Mouse (Mus musculus): Measurements from ENCODE around the gene Tas2r144. TPM values are rescaled to one million over a fixed set of nuclear protein-coding genes. Genes with fewer than 3 reads are reported as not detected.

Gene Tas2r144
- not detected in 2 replicates for polyA plus RNA-seq (2016; fragmentation: Nextera tagmentation; extraction: Ambion mirVana)

- no peak for DNase-seq (ENCODE audit: low spot score)
- no peak within 1 kb of the TSS for H3K4me3 ChIP-seq
- no peaks in the 10 kb centered on the region for H3K4me1 ChIP-seq
- no peak within 1 kb of the TSS for H3K27ac ChIP-seq
- no peaks in the 10 kb centered on the region for H3K27me3 ChIP-seq (ENCODE audit: insufficient read depth, poor library complexity, severe bottlenecking)
- H3K9me3 ChIP-seq = no peaks in the 10 kb centered on the region
- no peaks in the 10 kb centered on the region for H3K36me3 ChIP-seq
- WGBS = 81% methylated on average over 2 of the region's 2 CpGs
These were observed at the start of gene Tas2r144 for GRCm38 (mm10) chr6:42215028-42215427. Gene Tas2r144 (plus strand): TSS chr6:42215328.

GRCm38 (mm10) chr6:42182462-42182861 lies 32.7 kb upstream of the Tas2r144 start:
- Histone ChIP-seq H3K4me3 (no peak overlapping the region), H3K27ac (no peak overlapping the region), H3K4me1 (no peaks in the 10 kb centered on the region), H3K27me3 (ENCODE audit: insufficient read depth, poor library complexity, severe bottlenecking) (no peaks in the 10 kb centered on the region), H3K36me3 (no peaks in the 10 kb centered on the region), H3K9me3 (no peaks in the 10 kb centered on the region)
- DNase-seq (ENCODE audit: low spot score) = no peak
- WGBS = 52% methylated on average over 1 of the region's 1 CpGs

GRCm38 (mm10) chr6:42186230-42186629 lies 28.9 kb upstream of the Tas2r144 start:
- 48% methylated on average over 3 of the region's 3 CpGs for WGBS

GRCm38 (mm10) chr6:42197710-42198109 lies 17.4 kb upstream of the Tas2r144 start:
- Histone ChIP-seq H3K36me3 (no peaks in the 10 kb centered on the region), H3K4me1 (no peaks in the 10 kb centered on the region), H3K27ac (no peak overlapping the region), H3K27me3 (ENCODE audit: insufficient read depth, poor library complexity, severe bottlenecking) (no peaks in the 10 kb centered on the region), H3K4me3 (no peak overlapping the region), H3K9me3 (no peaks in the 10 kb centered on the region)
- WGBS = 30% methylated on average over 3 of the region's 3 CpGs
- no peak for DNase-seq (ENCODE audit: low spot score)

More at GRCm38 (mm10) chr6:42186230-42186629, 28.9 kb upstream of the Tas2r144 start:
- DNase-seq (ENCODE audit: low spot score) = no peak
- no peaks in the 10 kb centered on the region for H3K27me3 ChIP-seq (ENCODE audit: insufficient read depth, poor library complexity, severe bottlenecking)
- H3K36me3 ChIP-seq = no peaks in the 10 kb centered on the region
- no peaks in the 10 kb centered on the region for H3K9me3 ChIP-seq
- no peak overlapping the region for H3K4me3 ChIP-seq
- H3K4me1 ChIP-seq = no peaks in the 10 kb centered on the region
- no peak overlapping the region for H3K27ac ChIP-seq

- DNase-seq (ENCODE audit: low spot score) = no peak
- Histone ChIP-seq H3K27ac (no peak overlapping the region), H3K9me3 (no peaks in the 10 kb centered on the region), H3K27me3 (ENCODE audit: insufficient read depth, poor library complexity, severe bottlenecking) (no peaks in the 10 kb centered on the region), H3K4me3 (no peak overlapping the region), H3K36me3 (no peaks in the 10 kb centered on the region), H3K4me1 (no peaks in the 10 kb centered on the region)
- WGBS = 69% methylated on average over 1 of the region's 1 CpGs
These were observed 15.6 kb upstream of the Tas2r144 start for GRCm38 (mm10) chr6:42199498-42199897.

- H3K36me3 ChIP-seq = no peaks in the 10 kb centered on the region
- no peak overlapping the region for H3K27ac ChIP-seq
- H3K4me3 ChIP-seq = no peak overlapping the region
- no peaks in the 10 kb centered on the region for H3K9me3 ChIP-seq
- WGBS = 77% methylated on average over 3 of the region's 3 CpGs
- no peak for DNase-seq (ENCODE audit: low spot score)
- H3K27me3 ChIP-seq (ENCODE audit: insufficient read depth, poor library complexity, severe bottlenecking) = no peaks in the 10 kb centered on the region
- no peaks in the 10 kb centered on the region for H3K4me1 ChIP-seq
These were observed 7.2 kb downstream of the Tas2r144 start for GRCm38 (mm10) chr6:42222286-42222685.

GRCm38 (mm10) chr6:42225046-42225445 lies 9.9 kb downstream of the Tas2r144 start:
- Histone ChIP-seq H3K4me3 (no peak overlapping the region), H3K4me1 (no peaks in the 10 kb centered on the region), H3K9me3 (no peaks in the 10 kb centered on the region), H3K27me3 (ENCODE audit: insufficient read depth, poor library complexity, severe bottlenecking) (no peaks in the 10 kb centered on the region), H3K36me3 (no peaks in the 10 kb centered on the region), H3K27ac (no peak overlapping the region)
- 57% methylated on average over 4 of the region's 4 CpGs for WGBS
- DNase-seq (ENCODE audit: low spot score) = no peak

- no peaks in the 10 kb centered on the region for H3K4me1 ChIP-seq
- WGBS = 34% methylated on average over 17 of the region's 17 CpGs
- H3K36me3 ChIP-seq = no peaks in the 10 kb centered on the region
- H3K9me3 ChIP-seq = no peaks in the 10 kb centered on the region
- no peak for DNase-seq (ENCODE audit: low spot score)
- H3K27ac ChIP-seq = no peak overlapping the region
- no peaks in the 10 kb centered on the region for H3K27me3 ChIP-seq (ENCODE audit: insufficient read depth, poor library complexity, severe bottlenecking)
- H3K4me3 ChIP-seq = no peak overlapping the region
These were observed 12.3 kb downstream of the Tas2r144 start for GRCm38 (mm10) chr6:42227240-42228101.

GRCm38 (mm10) chr6:42229610-42230009 lies 14.5 kb downstream of the Tas2r144 start:
- no peak overlapping the region for H3K27ac ChIP-seq
- no peak for DNase-seq (ENCODE audit: low spot score)
- H3K36me3 ChIP-seq = no peaks in the 10 kb centered on the region
- H3K4me3 ChIP-seq = no peak overlapping the region
- H3K27me3 ChIP-seq (ENCODE audit: insufficient read depth, poor library complexity, severe bottlenecking) = no peaks in the 10 kb centered on the region
- H3K4me1 ChIP-seq = no peaks in the 10 kb centered on the region
- WGBS = 61% methylated on average over 4 of the region's 4 CpGs
- H3K9me3 ChIP-seq = no peaks in the 10 kb centered on the region

GRCm38 (mm10) chr6:42231191-42231590 lies 16.1 kb downstream of the Tas2r144 start:
- no peaks in the 10 kb centered on the region for H3K27me3 ChIP-seq (ENCODE audit: insufficient read depth, poor library complexity, severe bottlenecking)
- H3K27ac ChIP-seq = no peak overlapping the region
- H3K9me3 ChIP-seq = no peaks in the 10 kb centered on the region
- H3K36me3 ChIP-seq = no peaks in the 10 kb centered on the region
- no peak overlapping the region for H3K4me3 ChIP-seq
- no peak for DNase-seq (ENCODE audit: low spot score)
- WGBS = 88% methylated on average over 3 of the region's 3 CpGs
- H3K4me1 ChIP-seq = no peaks in the 10 kb centered on the region

- no peaks in the 10 kb centered on the region for H3K9me3 ChIP-seq
- no peak for DNase-seq (ENCODE audit: low spot score)
- WGBS = 67% methylated on average over 6 of the region's 6 CpGs
These were observed 22.2 kb downstream of the Tas2r144 start for GRCm38 (mm10) chr6:42237276-42237805.

GRCm38 (mm10) chr6:42241311-42242045 lies 26.4 kb downstream of the Tas2r144 start:
- 76% methylated on average over 6 of the region's 6 CpGs for WGBS
- H3K9me3 ChIP-seq = no peaks in the 10 kb centered on the region
- no peaks in the 10 kb centered on the region for H3K36me3 ChIP-seq
- DNase-seq (ENCODE audit: low spot score) = no peak
- H3K4me1 ChIP-seq = peaks cover 10% of the 10 kb centered on the region
- no peak overlapping the region for H3K27ac ChIP-seq
- H3K4me3 ChIP-seq = no peak overlapping the region
- peaks cover 2% of the 10 kb centered on the region for H3K27me3 ChIP-seq (ENCODE audit: insufficient read depth, poor library complexity, severe bottlenecking)

More at GRCm38 (mm10) chr6:42237276-42237805, 22.2 kb downstream of the Tas2r144 start:
- Histone ChIP-seq H3K36me3 (no peaks in the 10 kb centered on the region), H3K27ac (no peak overlapping the region), H3K4me3 (no peak overlapping the region), H3K4me1 (no peaks in the 10 kb centered on the region), H3K27me3 (ENCODE audit: insufficient read depth, poor library complexity, severe bottlenecking) (no peaks in the 10 kb centered on the region)

Data from heart, embryonic 10.5 days (tissue).